Mouse (Mus musculus) lung, adult 10 weeks (tissue): ENCODE results near the gene Rbm7. TPM values are rescaled to one million over a fixed set of nuclear protein-coding genes. Genes with fewer than 3 reads are reported as not detected.

ENCODE experiments used
- polyA plus RNA-seq: library from polyadenylated mRNA; stranded (reverse); fragments of 350-450 nt; fragmentation: Illumina TruSeq; extraction: RNeasy Lipid Tissue Mini Kit (QIAGEN cat#74804); gene quantifications from one replicate; pipeline ENCODE4 v1.2.3, GENCODE M21; 2014; ENCODE audit warnings: low read depth, low replicate concordance; ENCODE audit not compliant: insufficient read depth

The Rbm7 gene
- polyA plus RNA-seq: 50.6 TPM

DNA sequence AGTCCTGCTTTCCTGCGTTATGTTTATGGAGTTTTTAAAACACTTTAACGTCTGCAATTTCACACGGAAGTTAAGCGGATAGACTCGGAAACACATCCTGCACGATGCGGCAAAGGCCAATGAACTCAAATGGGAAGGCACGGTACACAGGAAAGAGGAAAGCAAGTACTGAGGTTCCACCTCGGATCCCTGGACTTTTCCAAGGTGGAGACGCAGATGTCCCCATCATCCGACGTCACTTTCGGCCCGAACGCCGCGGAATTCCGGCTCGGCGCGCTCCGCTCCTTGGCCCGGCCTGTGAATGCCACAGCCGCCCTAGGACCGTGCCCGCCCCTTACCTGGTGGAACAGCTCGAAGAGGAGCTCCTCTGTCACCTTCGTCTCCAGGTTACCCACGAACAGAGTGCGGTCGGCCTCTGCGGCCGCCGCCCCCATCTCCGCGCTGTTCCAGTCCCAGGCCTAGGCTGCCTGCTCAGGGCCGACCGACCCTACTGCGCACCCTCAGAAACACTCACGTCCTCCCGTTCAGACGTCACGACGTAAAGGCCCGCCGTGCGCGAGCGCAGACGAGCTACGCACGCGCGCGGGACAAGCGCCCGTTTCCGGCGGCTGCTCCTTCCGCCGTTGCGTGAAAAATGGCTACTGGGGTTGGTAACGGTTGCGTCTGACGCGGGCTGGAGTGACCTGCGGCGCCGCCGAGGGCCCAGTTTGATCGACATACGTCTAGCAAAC, at the start of gene Rbm7, which contains the start of gene Gm5617:
Gene Rbm7 (minus strand): TSS at position 483 of the 731 bp plus-strand sequence.
Gene Gm5617 (plus strand): TSS at position 626 of the 731 bp plus-strand sequence.

DNA sequence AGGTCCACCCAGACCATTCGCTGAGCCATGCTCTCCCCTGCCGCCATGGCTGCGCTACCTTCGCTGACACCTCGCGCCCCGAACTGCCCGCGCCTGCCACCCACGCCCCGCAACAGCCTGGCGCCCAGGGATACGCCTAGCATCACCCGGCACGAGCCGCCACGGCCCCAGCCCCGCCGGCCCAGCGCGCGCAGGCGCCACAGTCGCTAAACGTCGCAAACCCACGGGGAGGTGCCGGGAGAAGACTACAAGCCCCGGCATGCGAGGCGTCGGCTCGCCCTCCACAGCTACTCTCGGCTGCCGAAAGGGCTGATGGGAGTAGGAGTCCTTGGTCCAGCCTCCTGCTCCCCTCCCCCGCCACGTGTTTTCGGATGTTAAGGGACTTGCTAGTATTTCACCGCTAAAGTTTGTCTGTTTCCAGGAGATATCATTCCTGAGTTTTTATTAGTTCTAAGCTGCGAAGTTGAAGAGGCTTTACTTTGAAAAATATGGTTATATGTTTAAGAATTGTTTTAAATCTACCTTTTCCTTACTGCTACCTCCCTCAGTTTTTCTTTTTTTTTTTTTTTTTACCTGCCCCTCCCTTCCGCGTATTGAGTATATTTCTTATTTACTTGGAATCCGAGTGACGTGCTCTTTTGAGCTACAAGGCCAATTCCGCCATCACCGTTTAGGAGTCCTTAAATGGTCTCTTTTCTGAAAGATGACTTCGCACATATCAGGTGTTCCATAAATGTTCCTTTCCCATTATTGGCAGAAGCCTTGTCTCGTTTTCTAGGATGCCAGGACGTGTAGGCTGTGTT, 14.5 kb downstream of the Rbm7 start, which contains the start of gene Rexo2:
Gene Rexo2 (minus strand): TSS at position 213 of the 803 bp plus-strand sequence.

Other genes starting within 250 kb of the Rbm7 start
- gene Nxpe2, start 141.8 kb downstream of the Rbm7 start, polyA plus RNA-seq: 2.5 TPM
- 90.4 TPM for gene Rexo2, start 14.7 kb downstream of the Rbm7 start, polyA plus RNA-seq
- gene Gm5617, start 143 bp upstream of the Rbm7 start, polyA plus RNA-seq: 29.3 TPM
- gene Nnmt, start 109.9 kb upstream of the Rbm7 start, polyA plus RNA-seq: 25.4 TPM